Mouse (Mus musculus): ENCODE measurements around the gene Acoxl.
"Not testable (repeated sequence)": the region's sequence is repeated elsewhere in the genome, so short reads cannot be mapped to it uniquely, and the experiment has no call there.

Acoxl gene

DNA sequence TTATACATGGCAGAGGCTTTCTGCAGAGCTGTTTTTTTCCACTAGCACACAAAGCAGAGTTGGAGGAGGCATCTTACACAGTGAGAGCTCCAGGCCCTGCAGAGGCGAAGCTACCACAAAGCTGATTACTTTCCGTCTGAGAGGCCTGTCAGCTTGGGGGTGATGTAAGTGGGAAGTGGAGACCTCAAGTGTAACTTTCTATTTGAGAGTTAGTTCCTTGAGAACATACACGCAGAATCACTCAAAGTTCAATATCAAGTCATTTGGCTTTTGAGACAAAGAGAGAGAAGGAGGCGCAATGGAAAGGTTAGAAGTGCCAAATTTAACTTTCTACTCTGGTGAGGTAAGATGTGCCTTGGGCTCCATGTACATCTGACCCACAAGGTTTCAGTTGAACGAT lies 234.3 kb downstream of the Acoxl start:
- DNase-seq (ENCODE audit: low read depth in 1 of 2, low spot score in 2 of 2): no peak

DNA sequence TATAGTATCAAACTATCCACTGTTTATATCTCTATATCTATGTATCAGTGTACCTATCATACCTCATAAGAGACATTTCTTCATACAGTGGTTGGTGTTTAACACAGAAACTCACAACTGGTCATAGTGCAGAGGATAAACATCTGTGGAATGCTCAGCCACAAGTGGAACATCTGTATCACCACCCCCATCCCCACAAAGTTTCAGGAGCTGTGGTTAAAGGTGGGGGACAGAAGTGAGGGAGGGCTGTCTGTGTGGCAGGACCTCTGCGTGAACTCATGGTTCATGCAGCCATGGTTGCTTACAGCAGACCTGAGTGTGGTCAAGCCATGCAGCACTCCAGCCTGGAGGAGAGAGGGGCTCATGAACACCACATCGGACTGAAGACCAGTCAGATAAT lies 234.9 kb downstream of the Acoxl start:
- DNase-seq (ENCODE audit: low read depth in 1 of 2, low spot score in 2 of 2): no peak

DNA sequence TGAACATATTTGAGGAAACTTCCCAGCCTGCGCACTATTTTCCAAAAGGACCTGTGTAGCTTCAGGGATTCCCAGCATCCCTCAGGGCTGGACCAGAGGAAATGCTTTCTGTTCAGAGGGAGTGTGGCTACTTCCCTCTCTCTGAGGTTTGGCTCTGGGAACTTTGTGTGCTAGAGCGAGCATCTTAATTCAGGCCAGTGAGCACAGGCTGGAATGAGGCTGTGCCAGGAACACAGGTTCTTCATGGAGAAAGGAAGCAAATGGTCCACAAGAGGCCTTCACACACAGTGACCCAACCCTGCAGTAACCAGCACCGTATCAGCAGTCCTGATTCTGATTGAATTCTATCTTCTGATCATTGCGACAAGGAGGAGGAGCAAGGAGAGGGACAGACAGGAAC lies 238.3 kb downstream of the Acoxl start:
- DNase-seq (ENCODE audit: low read depth in 1 of 2, low spot score in 2 of 2): no peak

DNA sequence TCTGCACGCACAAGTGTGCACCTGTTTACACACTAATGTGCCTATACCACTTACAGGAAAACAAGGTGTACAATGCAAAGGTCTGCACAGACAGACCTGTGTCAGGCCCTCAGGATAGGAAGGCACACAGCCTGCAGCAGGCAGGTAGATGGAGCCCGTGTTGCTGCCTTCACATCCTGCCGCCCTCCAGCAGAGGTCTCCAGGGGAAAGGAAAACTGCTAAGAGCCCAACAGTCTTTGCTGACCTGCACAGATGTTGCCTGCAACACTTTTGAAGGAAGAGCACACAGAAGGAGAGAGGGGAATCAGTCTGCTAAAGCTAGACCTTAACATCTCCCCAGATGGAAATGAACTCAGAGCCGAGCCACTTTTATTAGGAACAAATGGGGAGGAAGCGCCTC lies 240.2 kb downstream of the Acoxl start:
- DNase-seq (ENCODE audit: low read depth in 1 of 2, low spot score in 2 of 2): no peak

DNA sequence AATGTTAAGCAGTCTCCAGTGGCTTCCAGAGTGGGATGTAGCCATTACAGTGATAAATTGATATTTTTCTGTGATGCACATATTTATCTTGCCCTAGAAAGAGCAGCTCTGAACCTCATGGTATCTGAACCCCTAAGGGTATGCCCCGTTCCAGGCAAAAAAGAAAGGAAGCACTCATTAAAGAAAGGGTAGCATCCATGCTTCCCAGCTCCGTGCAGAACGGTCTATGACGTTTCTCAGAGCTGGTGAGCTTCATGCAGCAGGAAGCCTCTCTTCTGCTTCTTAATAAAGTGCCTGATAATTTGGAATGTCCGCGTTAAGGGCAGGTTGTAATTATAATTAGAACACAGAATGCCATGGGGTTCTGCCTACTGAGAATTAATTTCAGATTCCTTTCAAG lies 240.6 kb downstream of the Acoxl start:
- no peak for DNase-seq (ENCODE audit: low read depth in 1 of 2, low spot score in 2 of 2)

DNA sequence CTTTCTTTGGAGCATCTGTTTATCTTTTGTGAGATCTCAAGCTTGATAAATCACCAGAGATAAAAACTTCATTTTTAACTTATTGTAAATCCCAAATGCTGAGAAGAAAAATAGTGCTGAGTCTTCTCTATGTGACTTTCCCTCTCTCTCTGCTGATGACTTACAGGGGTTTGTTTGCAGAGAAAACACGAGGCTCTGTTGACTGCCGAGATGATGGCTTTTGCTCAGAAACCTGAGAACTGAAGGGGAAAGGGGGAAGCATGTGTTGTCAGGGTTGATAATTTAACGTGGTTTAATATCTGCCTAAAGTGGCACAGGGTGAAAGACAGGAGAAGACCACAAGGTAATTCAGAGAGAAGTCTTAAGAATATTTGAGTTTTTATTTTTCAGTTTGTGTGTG lies 245.2 kb downstream of the Acoxl start:
- no peak for DNase-seq (ENCODE audit: low read depth in 1 of 2, low spot score in 2 of 2)

DNA sequence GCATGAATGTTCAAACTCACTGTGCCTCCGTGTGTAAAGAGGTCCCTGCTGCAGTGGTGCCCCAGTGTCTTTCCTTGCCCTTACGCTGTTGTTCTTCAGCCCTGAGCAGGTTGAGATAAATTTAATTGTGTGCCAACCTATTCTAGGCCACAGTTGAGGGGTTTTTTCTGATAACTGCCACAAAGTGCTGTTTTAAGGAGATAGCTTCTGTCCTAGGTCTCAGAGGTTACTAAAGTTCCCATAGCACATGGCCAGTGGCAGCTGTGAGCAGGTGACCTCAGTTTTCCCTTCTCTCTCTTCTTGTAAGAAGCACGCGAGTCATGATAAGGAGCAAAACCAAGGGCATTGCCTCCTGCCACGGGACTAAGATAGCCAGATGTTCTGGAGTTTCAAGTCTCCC lies 245.9 kb downstream of the Acoxl start:
- DNase-seq (ENCODE audit: low read depth in 1 of 2, low spot score in 2 of 2): no peak

DNA sequence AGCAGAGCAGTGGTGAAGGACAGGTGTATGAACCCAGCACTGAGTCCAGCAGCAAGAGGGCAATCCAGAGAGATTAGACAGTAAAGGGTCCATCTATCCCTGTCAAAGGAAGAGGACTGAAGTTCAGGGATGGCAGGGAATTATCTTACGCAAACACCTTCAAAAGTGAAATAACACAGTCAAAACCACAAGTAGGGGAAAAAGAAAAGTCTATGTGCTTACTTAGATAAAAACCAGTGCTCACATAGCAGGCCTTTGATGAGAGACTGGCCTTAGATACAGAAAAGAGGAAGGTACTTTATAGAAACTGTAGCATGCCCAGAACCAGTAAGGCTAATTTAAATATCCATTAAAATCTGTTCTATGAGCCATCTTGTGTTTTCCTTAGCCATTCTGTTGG lies 246.8 kb downstream of the Acoxl start:
- no peak for DNase-seq (ENCODE audit: low read depth in 1 of 2, low spot score in 2 of 2)

DNA sequence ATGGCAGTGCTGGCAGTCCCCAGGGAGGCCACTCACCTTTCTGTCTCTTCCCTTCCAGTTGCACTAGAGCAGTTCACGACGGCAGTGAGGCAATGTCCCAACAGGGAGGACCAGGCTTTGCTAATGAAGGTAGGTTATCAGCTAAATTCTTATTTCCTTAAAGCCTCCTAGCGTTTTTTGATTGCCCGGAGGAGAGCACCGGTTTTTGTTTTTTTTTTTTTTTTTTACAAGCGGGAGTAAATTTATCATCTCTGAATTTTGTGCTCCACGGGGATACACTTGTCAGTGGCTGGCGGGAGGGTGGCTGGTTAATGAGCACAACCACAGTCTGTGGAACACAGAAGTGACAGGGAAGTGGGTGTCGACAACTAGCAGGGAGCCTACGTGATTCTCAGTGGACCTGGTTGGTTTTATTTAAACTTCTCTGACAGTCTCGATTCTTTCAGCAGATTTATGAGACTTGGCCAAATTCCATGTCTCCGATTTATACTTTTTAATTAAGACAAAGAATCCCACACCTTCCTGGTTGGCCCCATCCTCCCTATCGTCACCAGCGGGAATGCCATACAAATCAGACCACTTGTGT lies 247.7 kb downstream of the Acoxl start:
- DNase-seq (ENCODE audit: low read depth in 1 of 2, low spot score in 2 of 2): no peak

DNA sequence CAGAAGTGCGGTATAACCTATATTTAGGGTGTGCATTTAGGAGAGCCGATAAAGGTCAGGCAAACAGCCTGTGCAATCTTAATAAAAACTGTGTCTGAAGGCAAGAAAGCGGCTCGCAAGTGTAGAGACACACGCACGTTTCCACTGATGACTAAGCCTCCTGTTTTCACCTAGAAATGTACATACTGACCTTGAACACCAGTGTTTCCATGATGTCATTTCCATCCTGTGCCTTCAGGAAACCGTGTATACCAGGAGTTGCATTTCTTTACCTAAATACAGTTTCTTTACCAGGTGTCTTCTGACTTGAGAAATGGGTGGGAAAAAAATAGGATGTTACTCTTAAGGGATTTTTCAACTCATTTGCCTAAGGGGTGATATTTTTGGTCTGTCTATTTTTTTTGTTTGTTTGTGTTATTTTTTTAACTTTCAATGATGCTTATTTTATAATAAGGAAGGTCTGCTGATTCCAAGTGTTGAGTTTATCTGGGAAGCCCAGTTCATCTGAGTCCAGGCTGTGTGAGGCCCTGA lies 248.4 kb downstream of the Acoxl start:
- DNase-seq (ENCODE audit: low read depth in 1 of 2, low spot score in 2 of 2): no peak

DNA sequence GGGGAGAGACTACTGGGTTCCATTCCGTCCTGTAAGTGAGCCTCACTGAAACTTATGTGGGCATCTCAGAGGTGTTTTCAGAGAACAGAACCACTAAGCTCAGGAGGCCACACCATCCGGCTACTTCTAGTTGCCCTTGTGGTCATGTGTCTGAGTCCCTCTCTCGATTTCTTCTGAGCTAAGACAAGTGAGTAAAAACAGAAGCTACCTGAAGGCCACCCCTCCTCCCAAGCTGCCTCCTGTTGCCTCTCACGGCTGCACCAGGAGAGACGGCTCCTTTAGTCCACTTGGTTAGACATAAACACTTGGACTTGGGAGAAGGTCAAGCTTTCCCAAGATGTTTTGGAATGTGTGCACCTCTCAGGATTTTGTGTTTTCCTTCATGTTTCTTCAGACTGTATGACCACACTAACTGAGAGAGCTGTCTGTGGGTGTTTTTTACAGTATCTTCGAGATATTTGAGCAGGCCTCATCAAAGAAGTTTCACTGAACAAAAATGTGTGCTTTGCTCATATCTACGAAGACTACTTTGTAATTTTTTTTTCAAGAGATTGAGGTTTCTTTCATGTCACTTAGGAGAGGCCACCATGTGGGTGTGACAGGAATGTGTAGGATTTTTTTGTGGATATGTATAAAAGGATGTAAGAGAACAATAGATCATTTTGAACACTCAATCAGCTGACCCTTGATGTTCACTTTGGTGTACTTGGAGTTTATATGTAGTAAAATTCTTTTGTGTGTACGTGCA lies 249.3 kb downstream of the Acoxl start:
- no peak for DNase-seq (ENCODE audit: low read depth in 1 of 2, low spot score in 2 of 2)

DNA sequence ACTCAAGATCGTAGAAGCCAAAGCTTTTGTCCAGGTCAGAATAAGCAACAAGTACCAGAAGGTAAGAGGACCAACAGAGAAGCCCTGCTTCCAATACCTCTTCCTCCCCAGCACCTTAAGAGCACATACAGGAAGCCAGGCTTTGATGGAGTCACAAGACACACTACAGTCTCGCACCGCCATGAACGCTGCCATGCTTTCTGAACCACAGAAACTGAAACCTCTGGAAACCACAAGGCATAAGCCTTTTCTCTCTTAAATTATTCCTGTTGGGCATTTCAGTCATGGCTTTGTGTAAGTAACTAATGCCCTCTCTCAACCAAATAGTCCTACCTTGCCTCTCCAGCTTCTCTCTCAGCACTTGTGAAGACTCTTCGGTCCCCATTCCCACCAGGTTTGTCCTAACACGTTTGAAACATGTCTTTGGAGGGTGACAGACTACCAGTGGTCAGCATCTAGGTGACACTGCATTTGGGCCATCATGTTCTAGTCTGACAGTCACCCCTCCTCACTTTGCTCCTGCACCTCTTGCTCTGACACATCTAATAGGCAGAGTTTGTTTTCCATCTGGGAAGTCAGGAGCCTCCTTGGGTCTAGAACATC lies 251.7 kb downstream of the Acoxl start:
- DNase-seq (ENCODE audit: low read depth in 1 of 2, low spot score in 2 of 2): no peak

DNA sequence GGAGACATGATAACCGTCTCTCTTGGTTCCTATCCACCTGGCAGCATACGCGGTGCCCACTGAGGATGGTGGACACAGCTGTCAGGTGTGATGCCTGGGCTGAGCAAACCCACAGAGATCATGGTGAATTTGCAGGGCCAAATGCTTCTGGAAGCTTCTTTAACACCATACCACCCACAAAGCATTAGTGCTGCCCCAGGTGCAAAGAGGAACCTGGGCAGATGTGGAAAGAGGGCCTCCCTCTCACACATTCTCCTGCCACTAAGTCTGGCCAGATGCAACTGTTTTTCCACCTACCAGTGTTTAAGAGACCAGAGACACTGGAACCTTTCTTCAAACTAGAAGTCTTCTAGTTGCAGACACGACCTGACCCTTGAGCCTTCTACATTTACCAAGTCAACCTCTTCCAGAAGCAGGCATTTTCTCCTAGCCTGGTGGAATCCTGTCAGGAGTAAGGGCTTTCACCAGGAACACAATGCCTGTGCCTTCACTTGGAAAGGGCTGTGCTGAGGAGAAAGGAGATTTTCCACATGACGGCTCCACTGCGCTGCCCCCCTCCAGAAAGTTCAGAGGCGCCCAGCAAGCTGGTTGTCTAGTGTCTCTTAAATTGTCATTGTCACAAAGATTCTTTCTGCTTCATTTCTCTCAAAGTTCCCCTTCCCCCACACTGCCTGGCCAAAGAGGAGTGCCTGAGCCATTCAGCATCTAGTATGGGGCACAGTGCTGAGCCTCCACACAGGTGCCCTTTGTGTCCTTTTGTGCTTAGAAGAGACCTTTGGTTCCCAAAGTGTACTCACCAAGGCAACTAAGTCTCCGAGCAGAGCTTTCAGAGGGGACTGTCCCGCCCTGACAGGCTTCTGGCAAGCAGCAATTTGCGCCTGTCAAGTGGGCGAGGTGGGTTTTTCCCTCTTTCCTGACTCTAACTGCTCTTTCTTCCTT lies 253.0 kb downstream of the Acoxl start:
- DNase-seq (ENCODE audit: low read depth in 1 of 2, low spot score in 2 of 2): no peak

DNA sequence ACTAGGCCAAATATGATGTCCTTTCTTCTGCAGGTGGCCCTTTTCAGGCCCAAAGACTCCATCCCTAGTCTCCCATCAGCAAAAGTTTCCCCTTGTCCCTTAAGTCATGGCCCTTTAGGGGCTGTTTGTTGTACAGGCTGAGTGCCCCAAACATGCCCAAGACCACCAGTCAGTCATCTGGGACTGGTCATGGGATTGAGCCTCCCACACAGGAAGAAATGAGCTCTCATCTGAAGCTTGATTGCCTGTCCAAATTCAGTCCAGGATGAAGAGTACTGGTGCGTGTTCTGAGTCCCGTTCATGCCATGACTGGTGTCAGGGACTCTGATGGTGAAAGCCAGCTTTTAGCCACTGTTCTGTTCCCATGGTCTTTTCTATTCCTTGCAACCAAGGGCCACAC lies 253.8 kb downstream of the Acoxl start:
- no peak for DNase-seq (ENCODE audit: low read depth in 1 of 2, low spot score in 2 of 2)

DNA sequence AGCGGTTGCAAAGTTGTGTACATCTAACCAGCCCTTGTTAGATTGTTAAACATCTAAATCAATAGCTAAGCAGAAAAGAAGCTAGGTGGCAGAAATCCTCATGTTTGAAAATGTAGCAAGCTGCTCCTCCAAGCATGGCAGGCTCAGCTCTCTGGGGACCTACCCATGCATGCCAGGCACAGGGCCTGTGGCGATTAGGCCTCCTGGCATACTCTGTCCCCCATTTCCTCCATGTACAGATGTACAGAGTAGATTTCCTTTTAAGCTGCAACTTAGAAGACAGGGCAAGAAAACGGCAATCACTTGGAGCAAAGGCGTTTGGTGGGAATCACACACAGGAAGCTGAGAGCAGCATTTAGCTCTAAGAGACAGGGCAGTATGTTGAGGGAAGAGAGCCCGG lies 255.5 kb downstream of the Acoxl start:
- DNase-seq (ENCODE audit: low read depth in 1 of 2, low spot score in 2 of 2): no peak

DNA sequence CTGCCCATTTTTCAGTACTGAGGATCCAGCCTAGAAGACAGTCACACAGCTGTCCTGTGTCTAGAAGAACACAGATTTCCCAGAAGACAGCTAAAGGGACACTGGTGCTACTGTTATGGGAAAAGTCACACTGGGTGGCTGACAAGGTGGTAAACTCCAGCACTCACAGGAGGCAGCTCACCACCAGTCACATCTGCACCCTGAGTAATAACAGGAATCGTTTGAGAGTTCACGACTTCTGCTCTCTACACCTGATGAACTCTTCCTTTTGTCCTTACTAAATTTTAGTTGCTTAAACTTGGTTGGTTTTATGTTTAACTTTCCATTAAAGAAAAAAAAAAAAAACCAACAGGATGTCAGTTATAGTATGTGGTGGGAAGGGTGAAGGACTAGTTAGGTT lies 255.9 kb downstream of the Acoxl start:
- DNase-seq (ENCODE audit: low read depth in 1 of 2, low spot score in 2 of 2): no peak

DNA sequence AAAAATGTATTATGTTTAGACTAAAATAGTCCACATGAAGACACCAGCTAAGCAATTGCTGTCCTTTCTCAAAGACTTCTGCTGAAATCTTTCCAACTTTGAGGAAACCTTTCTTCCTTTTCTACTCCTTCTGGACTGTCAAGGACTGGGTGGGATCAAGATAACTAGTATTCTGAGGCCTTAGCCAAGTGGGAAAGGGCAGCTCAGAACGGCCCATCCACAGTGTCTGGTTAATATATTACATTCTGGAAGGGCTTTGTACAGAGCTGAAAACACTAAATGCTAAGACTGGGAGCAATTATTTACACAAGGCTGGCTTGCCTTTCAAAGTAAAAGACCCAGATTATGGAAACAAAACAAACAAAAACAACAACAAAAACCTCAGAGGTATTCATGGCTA lies 256.6 kb downstream of the Acoxl start:
- DNase-seq (ENCODE audit: low read depth in 1 of 2, low spot score in 2 of 2): no peak

DNA sequence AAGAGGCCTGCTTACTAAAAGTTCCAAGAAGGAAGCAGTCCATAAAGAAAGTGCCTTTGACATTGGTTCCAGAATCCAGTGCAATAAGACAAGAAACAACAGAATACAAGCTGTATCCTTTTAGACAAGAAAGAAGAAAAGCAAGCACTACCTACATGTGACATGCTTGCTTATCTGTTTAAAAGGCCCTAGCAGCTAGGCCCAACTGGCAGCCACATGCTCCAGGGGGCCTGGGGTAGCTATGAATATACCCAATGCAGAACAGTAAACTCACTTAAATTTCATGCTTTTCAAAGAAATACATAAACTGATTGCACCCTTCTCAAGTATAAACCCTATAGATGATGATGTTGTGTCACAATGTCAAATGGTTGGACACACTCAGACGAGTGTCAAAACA lies 257.4 kb downstream of the Acoxl start:
- no peak for DNase-seq (ENCODE audit: low read depth in 1 of 2, low spot score in 2 of 2)

DNA sequence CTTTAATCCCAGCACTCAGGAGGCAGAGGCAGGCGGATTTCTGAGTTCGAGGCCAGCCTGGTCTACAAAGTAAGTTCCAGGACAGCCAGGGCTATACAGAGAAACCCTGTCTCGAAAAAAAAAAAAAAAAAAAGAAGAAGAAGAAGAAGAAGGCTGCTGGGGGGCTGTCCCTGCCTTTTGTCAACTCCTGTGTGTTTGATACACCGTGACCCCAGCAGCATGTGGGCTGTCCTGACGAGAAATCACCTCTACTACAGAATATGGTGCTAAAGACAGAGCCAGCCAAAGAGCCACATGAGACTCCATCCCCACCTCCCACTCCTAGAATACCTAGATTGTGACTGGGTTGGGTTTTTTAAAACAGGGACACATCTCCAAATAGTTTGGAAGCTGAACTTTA lies 259.4 kb downstream of the Acoxl start:
- DNase-seq (ENCODE audit: low read depth in 1 of 2, low spot score in 2 of 2): not testable (repeated sequence)

DNA sequence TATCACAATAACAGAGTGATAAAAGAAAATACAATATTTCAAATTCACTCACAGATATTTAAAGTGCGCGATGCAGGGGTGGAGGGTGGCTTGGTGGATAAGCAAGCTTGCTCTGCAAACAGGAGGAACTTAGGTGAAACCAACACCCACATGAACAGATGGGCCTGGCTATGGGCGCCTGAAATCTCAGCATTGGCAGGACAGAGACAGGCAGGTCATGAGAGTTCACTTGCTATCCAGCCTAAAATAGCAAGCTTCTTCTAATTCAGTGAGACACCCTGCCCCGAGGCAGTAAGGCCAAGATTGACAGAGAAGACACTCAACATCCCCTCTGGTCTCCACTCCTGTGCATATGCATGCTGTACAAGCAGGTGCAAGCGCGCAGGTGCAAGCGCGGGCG lies 263.4 kb downstream of the Acoxl start:
- DNase-seq (ENCODE audit: low read depth in 1 of 2, low spot score in 2 of 2): no peak

DNA sequence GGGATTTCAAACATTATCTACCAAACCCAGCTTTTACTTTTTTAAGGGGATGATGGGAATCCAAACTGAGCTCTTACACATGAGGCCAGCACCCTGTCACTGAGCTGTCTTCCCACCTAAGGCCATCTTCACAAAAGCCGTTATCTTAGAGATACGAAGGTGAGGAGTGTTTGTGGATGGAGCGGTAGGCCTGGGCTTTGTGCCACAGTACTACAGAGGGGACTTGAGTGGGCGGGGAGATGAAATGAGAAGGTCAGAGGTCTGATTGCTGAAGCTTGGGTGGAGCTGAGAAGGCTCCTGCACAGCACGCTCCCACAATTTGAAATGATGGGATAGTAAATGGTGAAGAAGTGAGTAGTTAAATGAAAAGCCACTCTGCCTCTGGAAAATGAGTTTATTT lies 266.1 kb downstream of the Acoxl start:
- DNase-seq (ENCODE audit: low read depth in 1 of 2, low spot score in 2 of 2): no peak

DNA sequence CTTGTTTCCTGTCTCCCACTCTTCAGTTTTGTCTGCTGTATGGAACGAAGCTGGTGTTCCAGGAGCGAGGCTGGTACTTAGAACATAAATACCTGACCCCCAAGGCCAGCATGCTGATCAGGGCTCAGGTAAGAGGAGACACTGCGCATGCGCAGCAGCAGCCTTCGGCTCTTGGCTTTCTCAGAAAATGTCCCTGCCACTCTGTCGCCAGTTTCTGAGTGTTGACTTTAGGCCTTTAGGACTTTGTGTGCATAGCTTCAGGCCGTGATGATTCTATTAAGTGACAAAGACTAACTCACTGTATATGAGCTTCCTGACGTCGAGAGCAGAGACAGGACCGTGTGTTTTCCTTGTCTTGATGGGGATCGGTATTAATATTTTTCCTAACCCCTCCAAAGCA lies 267.0 kb downstream of the Acoxl start:
- DNase-seq (ENCODE audit: low read depth in 1 of 2, low spot score in 2 of 2): no peak
